In the genomic region with DNA sequence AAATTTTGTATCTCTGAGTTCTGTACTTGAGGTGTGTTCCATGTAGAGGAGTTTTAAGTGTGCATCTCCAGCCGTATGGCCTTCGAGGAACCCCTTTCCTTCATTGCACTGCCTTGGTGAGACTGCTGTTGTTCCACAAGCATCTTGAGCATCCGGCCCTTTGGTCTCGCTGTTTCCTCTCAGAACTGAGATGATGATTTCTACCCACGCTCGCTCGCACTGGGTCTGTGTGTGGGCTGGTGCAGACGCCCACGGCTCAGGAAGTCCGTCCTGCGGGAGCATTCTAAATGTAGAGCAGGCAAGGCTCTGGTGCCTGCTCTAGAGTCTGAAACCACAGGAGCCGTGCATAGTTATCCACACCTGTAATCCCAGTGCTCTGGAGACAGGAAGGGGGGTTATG, we compare ENCODE assay signal across 13 mouse cellular contexts.
DNase-seq lines count a peak whose midpoint lies in the region; ATAC-seq lines count a peak whose summit lies in the region.
"Had no signal": no experiment of that assay in that cellular context is flagged by ENCODE, and none has a peak within 500 bp of the region (broad histone marks: within the 10 kb centered on the region; RNA-seq: fewer than 3 reads in every experiment).

No protein-coding gene starts in this region.

- 89% methylated on average over 12 of the region's 12 CpGs for WGBS in forebrain, embryonic 14.5 days
- WGBS in neural tube, embryonic 15.5 days = 76% methylated on average over 12 of the region's 12 CpGs
- 51% methylated on average over 12 of the region's 12 CpGs for WGBS in kidney, embryonic 16.5 days

- H3K27me3 ChIP-seq in forebrain, embryonic 14.5 days (replicated peaks; ENCODE audit: control insufficient read depth, insufficient read depth, low read length) = no peaks in the 10 kb centered on the region
- no peaks in the 10 kb centered on the region for H3K27me3 ChIP-seq in neural tube, embryonic 15.5 days (replicated peaks)
- H3K27me3 ChIP-seq in kidney, embryonic 16.5 days (ENCODE audit: insufficient read depth, low read length) = no peaks in the 10 kb centered on the region
- H3K27me3 ChIP-seq: kidney, embryonic 15.5 days had no signal

- H3K4me3 ChIP-seq in forebrain, embryonic 14.5 days (ENCODE audit: low read depth, low read length) = no peak overlapping the region
- H3K4me3 ChIP-seq in neural tube, embryonic 15.5 days (replicated peaks) = no peak overlapping the region
- H3K4me3 ChIP-seq in kidney, embryonic 16.5 days (ENCODE audit: low read length) = no peak overlapping the region
- H3K4me3 ChIP-seq: kidney, embryonic 15.5 days had no signal

- no peaks in the 10 kb centered on the region for H3K4me1 ChIP-seq in forebrain, embryonic 14.5 days (ENCODE audit: control insufficient read depth, insufficient read depth, low read length)
- peaks cover 5% of the 10 kb centered on the region; the same call in 1 of the 2 replicates for H3K4me1 ChIP-seq in neural tube, embryonic 15.5 days
- peaks cover 9% of the 10 kb centered on the region for H3K4me1 ChIP-seq in kidney, embryonic 16.5 days (ENCODE audit: insufficient read depth, low read length)

- DNase-seq in kidney, postnatal 10 days = peak; percentile 51
- DNase-seq in kidney, adult 11 months = no peak
- DNase-seq in CD8-positive naive resting alpha-beta T cell, adult 2 months (ENCODE audit: low read depth in 2 of 2, low spot score in 2 of 2) = peak; percentile 50 to 53
- DNase-seq in left cerebral cortex, adult 18-20 months (ENCODE audit: low spot score in 2 of 2) = peak; percentile 80 to 87
- peak; percentile 77 for DNase-seq in telencephalon, adult 2 months (ENCODE audit: low read depth, low spot score)
- DNase-seq in forebrain, embryonic 14.5 days (ENCODE audit: low spot score) = no peak
- DNase-seq: cerebellum, postnatal 25 days; gastrocnemius, postnatal 25 days; heart, postnatal 4 days had no signal

- no peak overlapping the region for H3K9ac ChIP-seq in forebrain, embryonic 14.5 days (ENCODE audit: low read length)
- H3K9ac ChIP-seq in neural tube, embryonic 15.5 days (replicated peaks) = no peak overlapping the region
- no peak overlapping the region for H3K9ac ChIP-seq in kidney, embryonic 16.5 days (replicated peaks; ENCODE audit: low read length)
- H3K9ac ChIP-seq: kidney, embryonic 15.5 days; liver, embryonic 14.5 days had no signal

- H3K4me2 ChIP-seq in forebrain, embryonic 14.5 days (ENCODE audit: low read length) = no peak overlapping the region
- H3K4me2 ChIP-seq in neural tube, embryonic 15.5 days = no peak overlapping the region
- no peak overlapping the region for H3K4me2 ChIP-seq in kidney, embryonic 16.5 days (replicated peaks; ENCODE audit: low read depth, low read length)
- H3K4me2 ChIP-seq: kidney, embryonic 15.5 days had no signal

- H3K9me3 ChIP-seq in forebrain, embryonic 14.5 days (replicated peaks; ENCODE audit: control insufficient read depth, low read length) = no peaks in the 10 kb centered on the region
- no peaks in the 10 kb centered on the region for H3K9me3 ChIP-seq in neural tube, embryonic 15.5 days (replicated peaks)
- no peaks in the 10 kb centered on the region for H3K9me3 ChIP-seq in kidney, embryonic 16.5 days (ENCODE audit: low read length)
- H3K9me3 ChIP-seq: kidney, embryonic 15.5 days had no signal

- no peak for ATAC-seq in forebrain, embryonic 14.5 days
- ATAC-seq in neural tube, embryonic 15.5 days (ENCODE audit: low FRiP score) = no peak
- no peak for ATAC-seq in kidney, embryonic 16.5 days (ENCODE audit: low FRiP score, low TSS enrichment)

- H3K36me3 ChIP-seq in forebrain, embryonic 14.5 days (ENCODE audit: control insufficient read depth, insufficient read depth, low read length) = peaks cover 35% of the 10 kb centered on the region
- H3K36me3 ChIP-seq in neural tube, embryonic 15.5 days = peaks cover 25% of the 10 kb centered on the region
- H3K36me3 ChIP-seq in kidney, embryonic 16.5 days (ENCODE audit: insufficient read depth, low read length) = peaks cover 12% of the 10 kb centered on the region; the same call in 1 of the 2 replicates

- H3K27ac ChIP-seq in forebrain, embryonic 14.5 days (ENCODE audit: low read depth, low read length) = no peak overlapping the region
- H3K27ac ChIP-seq in neural tube, embryonic 15.5 days (replicated peaks) = no peak overlapping the region
- no peak overlapping the region for H3K27ac ChIP-seq in kidney, embryonic 16.5 days (ENCODE audit: low read length)
- H3K27ac ChIP-seq: kidney, embryonic 15.5 days; liver, embryonic 14.5 days had no signal

Comparison
In these comparisons a context has a peak if more than half of its experiments do, and no peak if none do; other contexts are left out.
1. DNase-seq: peak in kidney, postnatal 10 days (single experiment), CD8-positive naive resting alpha-beta T cell, adult 2 months (2 of 2), left cerebral cortex, adult 18-20 months (2 of 2) and telencephalon, adult 2 months (single experiment); none in kidney, adult 11 months (single experiment) and forebrain, embryonic 14.5 days (single experiment).